Mouse (Mus musculus): ENCODE data around the gene Hpn. TPM values are rescaled to one million over a fixed set of nuclear protein-coding genes. Genes with fewer than 3 reads are reported as not detected.

Hpn gene
- polyA plus RNA-seq, 1 experiment from 2014 or later, result 2.2 TPM

GRCm38 (mm10) chr7:31063074-31063560, 52.0 kb downstream of the Hpn start:
- Histone ChIP-seq H3K4me1 (ENCODE audit: control insufficient read depth, insufficient read depth, low read length) (no peaks in the 10 kb centered on the region; the same call in 1 of the 2 replicates), H3K4me2 (ENCODE audit: low read depth, severe bottlenecking) (no peak overlapping the region), H3K27me3 (ENCODE audit: control insufficient read depth, insufficient read depth, low read length) (no peaks in the 10 kb centered on the region), H3K36me3 (ENCODE audit: control insufficient read depth, insufficient read depth, low read length) (no peaks in the 10 kb centered on the region), H3K9me3 (ENCODE audit: control insufficient read depth, low read length) (no peaks in the 10 kb centered on the region), H3K9ac (ENCODE audit: low read length) (no peak overlapping the region), H3K27ac (replicated peaks; ENCODE audit: low read depth, low read length) (no peak overlapping the region), H3K4me3 (ENCODE audit: low read depth, low read length) (no peak overlapping the region)
- no peak for DNase-seq (ENCODE audit: low spot score)
- WGBS, result 85% methylated on average over 12 of the region's 12 CpGs
- no peak for ATAC-seq (ENCODE audit: insufficient number of reproducible peaks, low FRiP score, low TSS enrichment, low read depth)

DNA sequence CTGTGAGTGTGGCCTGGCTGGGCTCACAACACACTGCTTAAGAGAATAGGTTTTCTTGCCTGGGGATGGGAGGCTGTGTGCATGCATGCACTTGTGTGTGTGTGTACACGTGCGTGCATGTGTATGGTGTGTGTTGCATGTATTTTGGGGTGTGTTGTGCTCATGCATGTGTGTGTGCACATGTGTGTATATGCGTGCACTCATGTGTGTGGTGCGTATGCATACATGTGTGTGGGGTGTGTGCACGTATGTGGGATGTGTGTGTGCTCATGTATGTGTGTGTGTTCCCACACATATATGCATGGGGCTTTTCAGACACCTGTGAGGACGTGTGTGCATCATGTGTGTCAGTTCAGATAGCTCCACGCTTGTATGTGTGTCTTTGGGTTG, 54.5 kb downstream of the Hpn start:
- H3K9ac ChIP-seq (ENCODE audit: low read length), result no peak overlapping the region
- H3K4me2 ChIP-seq (ENCODE audit: low read depth, severe bottlenecking), result no peak overlapping the region
- H3K36me3 ChIP-seq (ENCODE audit: control insufficient read depth, insufficient read depth, low read length), result no peaks in the 10 kb centered on the region
- H3K9me3 ChIP-seq (ENCODE audit: control insufficient read depth, low read length), result no peaks in the 10 kb centered on the region
- no peak overlapping the region for H3K27ac ChIP-seq (replicated peaks; ENCODE audit: low read depth, low read length)
- 86% methylated on average over 7 of the region's 7 CpGs for WGBS
- no peak for ATAC-seq (ENCODE audit: insufficient number of reproducible peaks, low FRiP score, low TSS enrichment, low read depth)
- H3K4me3 ChIP-seq (ENCODE audit: low read depth, low read length), result no peak overlapping the region
- no peak for DNase-seq (ENCODE audit: low spot score)
- H3K27me3 ChIP-seq (ENCODE audit: control insufficient read depth, insufficient read depth, low read length), result no peaks in the 10 kb centered on the region
- no peaks in the 10 kb centered on the region; the same call in 1 of the 2 replicates for H3K4me1 ChIP-seq (ENCODE audit: control insufficient read depth, insufficient read depth, low read length)

DNA sequence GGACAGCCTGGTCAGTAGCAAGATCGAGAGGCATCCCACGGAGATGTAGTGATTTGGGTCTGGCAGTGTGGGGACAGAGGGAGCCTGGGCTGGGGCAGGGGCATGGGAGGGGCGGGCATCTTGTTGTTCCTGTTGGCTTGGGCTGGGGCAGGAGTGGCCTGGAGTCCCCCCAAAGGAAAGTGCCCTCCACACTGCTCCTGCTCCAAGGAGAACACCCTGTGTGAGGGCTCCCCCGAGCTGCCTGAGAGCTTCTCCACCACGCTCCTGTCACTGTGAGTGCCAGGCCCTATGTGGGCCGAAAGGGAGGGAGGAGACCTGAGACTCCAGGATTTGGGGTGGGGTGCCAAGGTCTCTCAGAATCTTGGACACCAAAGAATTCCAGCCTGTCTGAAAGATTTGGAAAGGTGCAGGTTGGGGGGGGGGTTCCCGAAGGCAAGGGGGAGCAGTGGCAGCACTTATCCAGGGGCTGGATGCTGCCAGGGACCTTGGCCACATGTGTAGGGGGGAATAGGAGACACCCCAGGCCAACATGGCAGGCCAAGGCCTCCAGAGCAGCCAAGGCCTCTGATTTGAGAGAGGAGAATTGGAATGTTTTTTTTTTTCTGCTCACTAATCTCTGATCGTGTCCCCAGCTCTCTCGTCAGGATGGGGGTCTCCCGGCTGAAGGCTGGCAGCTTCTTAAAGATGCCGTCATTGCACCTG, 55.0 kb downstream of the Hpn start:
- Histone ChIP-seq H3K9ac (ENCODE audit: low read length) (no peak overlapping the region), H3K36me3 (ENCODE audit: control insufficient read depth, insufficient read depth, low read length) (no peaks in the 10 kb centered on the region), H3K27me3 (ENCODE audit: control insufficient read depth, insufficient read depth, low read length) (no peaks in the 10 kb centered on the region), H3K27ac (replicated peaks; ENCODE audit: low read depth, low read length) (no peak overlapping the region), H3K4me2 (ENCODE audit: low read depth, severe bottlenecking) (no peak overlapping the region), H3K4me1 (ENCODE audit: control insufficient read depth, insufficient read depth, low read length) (peaks cover 5% of the 10 kb centered on the region), H3K4me3 (ENCODE audit: low read depth, low read length) (no peak overlapping the region), H3K9me3 (ENCODE audit: control insufficient read depth, low read length) (no peaks in the 10 kb centered on the region)
- WGBS, result 69% methylated on average over 11 of the region's 11 CpGs
- ATAC-seq (ENCODE audit: insufficient number of reproducible peaks, low FRiP score, low TSS enrichment, low read depth) (no peak), DNase-seq (ENCODE audit: low spot score) (no peak)

DNA sequence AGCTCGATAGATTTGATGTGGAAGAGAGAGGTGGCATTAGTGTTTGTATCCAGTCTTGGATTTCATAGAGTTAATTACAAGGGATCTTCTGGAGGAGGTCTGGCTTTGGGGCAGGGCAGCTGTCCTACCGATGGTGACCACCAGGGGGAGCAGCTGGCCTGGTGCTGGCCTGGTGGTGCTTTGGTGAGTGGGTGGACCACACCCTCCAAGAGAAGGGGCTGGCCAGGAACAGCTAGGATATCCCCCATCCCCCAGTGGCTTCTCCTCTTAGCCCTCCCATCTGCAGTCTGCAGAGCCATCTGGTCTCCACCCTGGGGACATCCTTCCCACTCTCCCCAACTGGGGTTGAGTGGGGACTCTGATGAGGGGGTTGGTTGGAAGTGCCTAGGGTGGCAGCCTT, 56.0 kb downstream of the Hpn start, which contains the start of gene Lgi4:
Lgi4 (plus strand) TSS at position 235 of the 400 bp plus-strand sequence.
- no peak for ATAC-seq (ENCODE audit: insufficient number of reproducible peaks, low FRiP score, low TSS enrichment, low read depth)
- H3K4me3 ChIP-seq (ENCODE audit: low read depth, low read length), result no peak within 1 kb of the TSS
- WGBS, result 0% methylated on average over 2 of the region's 2 CpGs
- no peak within 1 kb of the TSS for H3K27ac ChIP-seq (replicated peaks; ENCODE audit: low read depth, low read length)
- DNase-seq (ENCODE audit: low spot score), result peak; percentile 92
- no peak within 1 kb of the TSS for H3K9ac ChIP-seq (ENCODE audit: low read length)
- no peaks in the 10 kb centered on the region for H3K9me3 ChIP-seq (ENCODE audit: control insufficient read depth, low read length)
- peaks cover 6% of the 10 kb centered on the region; the same call in 1 of the 2 replicates for H3K27me3 ChIP-seq (ENCODE audit: control insufficient read depth, insufficient read depth, low read length)
- peaks cover 8% of the 10 kb centered on the region for H3K4me1 ChIP-seq (ENCODE audit: control insufficient read depth, insufficient read depth, low read length)
- no peak within 1 kb of the TSS for H3K4me2 ChIP-seq (ENCODE audit: low read depth, severe bottlenecking)
- no peaks in the 10 kb centered on the region for H3K36me3 ChIP-seq (ENCODE audit: control insufficient read depth, insufficient read depth, low read length)

- H3K4me3 ChIP-seq (ENCODE audit: low read depth, low read length), result no peak overlapping the region
- ATAC-seq (ENCODE audit: insufficient number of reproducible peaks, low FRiP score, low TSS enrichment, low read depth) (no peak), DNase-seq (ENCODE audit: low spot score) (no peak)
- H3K9me3 ChIP-seq (ENCODE audit: control insufficient read depth, low read length), result no peaks in the 10 kb centered on the region
- no peaks in the 10 kb centered on the region for H3K36me3 ChIP-seq (ENCODE audit: control insufficient read depth, insufficient read depth, low read length)
- no peak overlapping the region for H3K27ac ChIP-seq (replicated peaks; ENCODE audit: low read depth, low read length)
- H3K27me3 ChIP-seq (ENCODE audit: control insufficient read depth, insufficient read depth, low read length), result peaks cover 13% of the 10 kb centered on the region
- 79% methylated on average over 6 of the region's 6 CpGs for WGBS
- H3K4me2 ChIP-seq (ENCODE audit: low read depth, severe bottlenecking), result no peak overlapping the region
- H3K4me1 ChIP-seq (ENCODE audit: control insufficient read depth, insufficient read depth, low read length), result peaks cover 8% of the 10 kb centered on the region
- no peak overlapping the region for H3K9ac ChIP-seq (ENCODE audit: low read length)
These were observed 56.9 kb downstream of the Hpn start for GRCm38 (mm10) chr7:31058211-31058610.

GRCm38 (mm10) chr7:31057730-31058129, 57.4 kb downstream of the Hpn start:
- no peak for ATAC-seq (ENCODE audit: insufficient number of reproducible peaks, low FRiP score, low TSS enrichment, low read depth)
- Histone ChIP-seq H3K4me2 (ENCODE audit: low read depth, severe bottlenecking) (no peak overlapping the region), H3K9me3 (ENCODE audit: control insufficient read depth, low read length) (no peaks in the 10 kb centered on the region), H3K9ac (ENCODE audit: low read length) (no peak overlapping the region), H3K27ac (replicated peaks; ENCODE audit: low read depth, low read length) (no peak overlapping the region), H3K4me1 (ENCODE audit: control insufficient read depth, insufficient read depth, low read length) (peaks cover 11% of the 10 kb centered on the region), H3K36me3 (ENCODE audit: control insufficient read depth, insufficient read depth, low read length) (no peaks in the 10 kb centered on the region), H3K27me3 (ENCODE audit: control insufficient read depth, insufficient read depth, low read length) (peaks cover 16% of the 10 kb centered on the region), H3K4me3 (ENCODE audit: low read depth, low read length) (no peak overlapping the region)
- no peak for DNase-seq (ENCODE audit: low spot score)
- WGBS, result 59% methylated on average over 5 of the region's 5 CpGs

DNA sequence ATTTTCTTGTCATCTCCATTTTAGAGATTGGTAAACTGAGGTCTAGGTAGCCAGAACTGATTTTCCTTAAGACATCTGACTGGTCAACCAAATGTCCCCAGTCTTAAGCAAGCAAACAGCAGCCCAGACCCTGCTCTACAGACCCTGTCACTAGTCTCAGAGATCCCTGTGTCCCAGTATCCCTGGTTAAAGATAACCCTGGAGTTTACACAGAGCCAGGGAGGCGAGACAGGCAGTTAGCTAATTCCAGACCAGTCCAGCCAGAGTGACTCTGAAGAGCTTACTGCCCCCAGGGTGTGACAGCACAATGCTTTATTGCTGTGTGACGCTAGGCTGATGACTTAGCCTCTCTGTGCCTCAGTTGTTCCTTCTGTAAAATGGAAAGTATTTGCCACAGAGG, 58.0 kb downstream of the Hpn start, which contains the start of gene Fxyd1:
Fxyd1 (minus strand) TSS at position 129 of the 400 bp plus-strand sequence.
- Histone ChIP-seq H3K27ac (replicated peaks; ENCODE audit: low read depth, low read length) (no peak within 1 kb of the TSS), H3K4me3 (ENCODE audit: low read depth, low read length) (no peak within 1 kb of the TSS), H3K4me1 (ENCODE audit: control insufficient read depth, insufficient read depth, low read length) (peaks cover 16% of the 10 kb centered on the region), H3K36me3 (ENCODE audit: control insufficient read depth, insufficient read depth, low read length) (no peaks in the 10 kb centered on the region), H3K9ac (ENCODE audit: low read length) (no peak within 1 kb of the TSS), H3K4me2 (ENCODE audit: low read depth, severe bottlenecking) (no peak within 1 kb of the TSS), H3K9me3 (ENCODE audit: control insufficient read depth, low read length) (no peaks in the 10 kb centered on the region), H3K27me3 (ENCODE audit: control insufficient read depth, insufficient read depth, low read length) (peaks cover 23% of the 10 kb centered on the region)
- DNase-seq (ENCODE audit: low spot score) (no peak), ATAC-seq (ENCODE audit: insufficient number of reproducible peaks, low FRiP score, low TSS enrichment, low read depth) (no peak)
- 64% methylated on average over 2 of the region's 2 CpGs for WGBS

- Histone ChIP-seq H3K9ac (ENCODE audit: low read length) (no peak overlapping the region), H3K27ac (replicated peaks; ENCODE audit: low read depth, low read length) (no peak overlapping the region), H3K4me1 (ENCODE audit: control insufficient read depth, insufficient read depth, low read length) (peaks cover 18% of the 10 kb centered on the region), H3K4me3 (ENCODE audit: low read depth, low read length) (no peak overlapping the region), H3K27me3 (ENCODE audit: control insufficient read depth, insufficient read depth, low read length) (peaks cover 29% of the 10 kb centered on the region), H3K36me3 (ENCODE audit: control insufficient read depth, insufficient read depth, low read length) (no peaks in the 10 kb centered on the region), H3K4me2 (ENCODE audit: low read depth, severe bottlenecking) (no peak overlapping the region), H3K9me3 (ENCODE audit: control insufficient read depth, low read length) (no peaks in the 10 kb centered on the region)
- no peak for ATAC-seq (ENCODE audit: insufficient number of reproducible peaks, low FRiP score, low TSS enrichment, low read depth)
- no peak for DNase-seq (ENCODE audit: low spot score)
- WGBS, result 84% methylated on average over 7 of the region's 7 CpGs
These were observed 58.6 kb downstream of the Hpn start for GRCm38 (mm10) chr7:31056448-31056847.

Measured in limb, embryonic 11.5 days (tissue).